Mouse (Mus musculus) bone marrow, adult 2 months (tissue): ENCODE measurements around the gene Gm6096.

Experiments used
- CTCF ChIP-seq: fragments of 200-500 bp; IDR thresholded peaks from 2 replicates; pipeline ENCODE4 v1.5.1; 2011; ENCODE audit warnings: low read length, control low read depth; ENCODE audit not compliant: control insufficient read depth, insufficient read depth
- POLR2A ChIP-seq: fragments of 200-500 bp; IDR thresholded peaks from 2 replicates; pipeline ENCODE4 v1.6.1; 2011; ENCODE audit warnings: low read depth, mild to moderate bottlenecking, control low read depth, low read length, borderline replicate concordance; ENCODE audit not compliant: control insufficient read depth

- no peak for TF ChIP-seq CTCF
- no peak for TF ChIP-seq POLR2A
Measured at GRCm38 (mm10) chr7:34255916-34256315, 5.1 kb downstream of the Gm6096 start.
